Mouse (Mus musculus) liver (tissue): ENCODE results near the gene Nmral1.

Experiments
- DNase-seq: peaks from one replicate; pipeline ENCODE4 v3.0.0-alpha.2; 2020; ENCODE audit warnings: mixed read lengths

The Nmral1 gene

DNA sequence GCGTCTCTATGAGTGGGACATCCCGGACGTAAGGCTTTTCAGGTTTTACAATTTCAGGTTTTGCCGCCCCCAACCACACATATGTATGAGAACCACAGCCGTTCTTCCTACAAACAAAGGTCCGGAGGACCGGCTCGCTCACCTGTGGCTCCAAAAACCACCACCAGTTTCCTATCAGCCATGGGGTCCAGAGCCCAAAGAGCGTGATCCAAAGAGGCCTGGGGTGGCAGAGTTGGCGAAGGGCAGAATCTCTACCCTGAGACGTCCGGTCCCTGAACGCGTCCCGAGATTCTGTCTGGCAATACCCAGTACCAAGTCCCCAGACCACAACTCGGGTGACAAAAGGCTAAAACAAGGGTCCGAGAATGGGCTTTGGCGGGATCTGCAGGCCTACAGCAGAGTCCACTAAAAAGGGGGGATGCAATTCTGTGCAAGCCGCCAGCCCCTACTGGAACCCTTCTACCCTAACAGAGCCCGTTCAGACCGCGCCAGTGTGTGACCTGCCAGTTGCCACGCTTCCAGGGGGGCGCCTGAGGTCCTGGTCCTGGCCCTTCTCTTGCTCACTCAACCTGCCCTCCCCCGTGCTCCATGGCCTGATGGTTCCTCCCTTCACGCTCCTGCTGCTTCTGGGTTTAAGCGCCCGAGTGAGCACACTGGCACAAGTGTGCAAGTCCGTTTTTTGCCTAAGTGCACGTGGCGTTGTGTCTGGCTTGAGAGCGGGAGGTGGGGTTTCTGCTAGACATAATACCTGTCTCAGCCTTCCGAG is at the start of gene Nmral1:
Nmral1 (minus strand) TSS at position 604 of the 766 bp plus-strand sequence.
- peak; percentile 78 for DNase-seq

DNA sequence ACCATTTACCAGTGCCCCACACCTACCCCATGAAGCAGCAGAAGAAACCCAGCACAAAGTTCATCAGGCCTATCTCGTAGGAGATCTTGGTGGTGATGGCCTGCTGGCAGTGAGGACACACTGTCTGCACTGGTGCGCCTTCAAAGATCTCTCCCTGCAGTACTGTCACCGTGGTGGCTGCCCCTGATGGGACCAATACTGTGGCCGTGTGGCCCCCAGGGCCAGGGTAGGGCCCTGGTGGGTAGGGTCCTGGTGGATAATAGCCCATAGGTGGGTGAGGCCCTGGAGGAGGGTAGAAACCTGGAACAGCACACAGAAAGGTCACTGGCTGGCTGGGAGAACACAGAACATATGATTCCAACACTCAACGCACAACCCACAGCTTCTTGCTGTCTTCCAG is 49.6 kb upstream of the Nmral1 start:
- no peak for DNase-seq

DNA sequence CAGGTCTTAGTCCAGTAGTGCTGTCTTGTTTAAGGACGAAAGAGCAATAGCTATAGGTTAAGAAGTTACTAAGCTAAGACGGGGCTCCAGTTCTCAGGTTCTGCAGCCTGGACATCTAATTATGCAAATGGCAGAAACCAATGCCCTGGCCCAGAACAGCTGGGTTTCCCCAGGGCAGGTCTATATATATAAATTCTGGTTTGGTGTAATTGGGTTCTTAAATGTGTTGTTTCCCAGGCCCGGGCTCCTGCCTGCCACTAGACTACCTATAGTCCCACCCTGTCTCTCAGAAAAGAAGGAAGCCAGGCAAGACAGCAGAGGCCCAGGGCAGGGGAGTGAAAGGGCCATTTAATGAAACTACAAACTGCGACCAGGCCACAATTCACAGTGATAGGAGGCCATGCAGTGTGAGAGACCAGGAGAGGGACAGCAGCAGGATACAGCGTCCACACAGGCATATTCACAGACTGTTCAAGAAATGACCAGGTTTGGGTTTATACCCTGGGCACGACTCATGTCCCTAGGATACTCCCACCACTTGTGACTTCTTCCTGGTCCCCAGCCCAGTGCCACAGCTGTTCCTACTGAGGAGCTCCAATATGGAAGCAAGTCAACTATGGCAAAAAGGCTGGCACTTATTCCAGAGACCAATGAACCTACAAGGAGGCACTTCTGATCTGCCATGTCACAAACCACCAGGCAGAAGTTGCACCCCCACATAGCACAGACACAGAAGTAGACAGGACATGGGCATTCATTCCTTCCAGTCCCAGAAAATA is 48.0 kb upstream of the Nmral1 start:
- DNase-seq = no peak

DNA sequence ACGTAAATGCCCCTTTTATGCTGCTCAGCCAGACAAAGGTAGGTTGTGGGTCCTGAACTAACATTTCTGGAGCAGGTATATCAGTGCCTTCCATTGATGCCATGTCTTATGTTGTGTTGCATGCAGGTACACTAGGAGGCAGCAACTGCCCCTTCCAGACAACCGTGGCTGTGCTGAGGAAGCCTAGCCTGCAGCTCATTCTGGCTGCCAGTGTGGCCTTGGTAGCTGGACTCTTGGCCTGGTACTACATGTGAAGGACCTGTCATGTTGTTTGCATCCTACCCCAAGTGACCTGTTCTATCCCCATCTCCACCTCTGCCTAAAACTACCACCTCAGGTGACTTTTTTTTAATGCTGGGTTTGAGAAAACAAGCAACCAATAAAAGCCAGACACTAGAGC is 46.7 kb upstream of the Nmral1 start:
- DNase-seq = no peak

DNA sequence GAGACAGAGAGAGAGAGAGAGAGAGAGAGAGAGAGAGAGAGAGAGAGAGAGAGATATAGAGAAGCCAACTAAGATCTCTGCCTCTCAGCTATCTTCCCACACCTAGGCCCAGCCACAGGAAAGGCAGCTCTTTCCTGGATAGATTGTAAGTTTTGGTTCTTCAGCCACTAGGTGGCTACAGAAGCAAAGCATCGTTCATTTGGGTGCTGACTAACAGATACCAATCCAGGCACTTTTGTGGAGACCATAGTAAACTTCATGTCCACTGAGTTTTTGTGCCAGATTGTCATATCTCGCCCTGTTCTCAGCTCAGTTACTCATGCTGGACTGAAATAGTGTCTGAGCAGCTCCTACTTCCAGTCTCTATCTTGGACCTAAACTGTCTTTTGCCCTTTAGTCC is 44.1 kb upstream of the Nmral1 start:
- DNase-seq = no peak

DNA sequence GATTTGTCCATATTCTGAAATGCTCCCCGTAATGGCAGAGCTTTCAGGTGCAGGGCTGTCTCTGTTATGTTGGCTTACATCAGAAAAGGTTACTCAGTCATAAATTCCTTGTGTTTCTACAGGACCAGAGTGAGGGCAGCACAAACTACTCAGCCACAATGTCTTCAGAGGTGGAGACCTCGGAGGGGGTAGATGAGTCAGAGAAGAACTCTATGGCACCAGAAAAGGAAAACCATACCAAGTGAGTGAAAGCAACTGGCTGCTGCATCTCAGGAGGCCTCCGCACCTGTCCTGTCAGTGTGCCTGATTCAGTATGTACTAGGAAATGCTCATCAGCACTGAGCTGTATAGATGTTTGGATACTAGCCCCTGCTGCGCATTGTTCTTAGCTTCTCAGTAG is 43.3 kb upstream of the Nmral1 start:
- no peak for DNase-seq

DNA sequence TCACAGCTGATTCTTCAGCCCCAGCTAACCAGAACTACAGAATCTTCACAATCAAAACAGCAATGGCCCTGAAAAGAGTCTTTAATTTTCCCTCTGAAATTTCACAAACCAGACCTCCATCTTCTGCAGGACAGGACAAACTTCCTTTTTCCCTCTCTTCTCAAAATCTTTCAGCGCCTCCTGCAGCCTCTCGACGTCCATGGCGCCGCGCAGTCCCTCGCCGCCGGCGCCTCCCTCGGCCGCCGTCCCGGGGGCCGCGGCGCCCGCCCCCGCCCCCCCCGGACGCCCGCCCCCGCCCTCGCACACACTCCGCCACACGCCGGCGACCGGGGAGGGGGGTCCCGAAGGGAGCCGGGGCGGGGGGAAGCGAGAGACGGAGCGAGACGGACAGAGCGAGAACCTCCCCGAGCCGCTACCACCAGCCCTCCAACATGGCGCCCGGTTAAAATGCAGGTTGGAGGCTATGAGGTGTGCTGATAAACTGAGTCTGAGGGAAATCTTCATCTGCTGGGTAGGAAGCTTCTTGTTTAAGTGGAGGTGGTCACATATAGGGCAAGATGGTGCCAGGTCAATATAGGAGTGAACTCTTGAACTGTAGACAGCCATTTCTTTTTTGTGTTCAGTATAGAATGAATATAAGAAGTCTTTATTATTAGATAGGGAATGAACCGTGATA is 37.6 kb upstream of the Nmral1 start:
- DNase-seq = peak; percentile 20

DNA sequence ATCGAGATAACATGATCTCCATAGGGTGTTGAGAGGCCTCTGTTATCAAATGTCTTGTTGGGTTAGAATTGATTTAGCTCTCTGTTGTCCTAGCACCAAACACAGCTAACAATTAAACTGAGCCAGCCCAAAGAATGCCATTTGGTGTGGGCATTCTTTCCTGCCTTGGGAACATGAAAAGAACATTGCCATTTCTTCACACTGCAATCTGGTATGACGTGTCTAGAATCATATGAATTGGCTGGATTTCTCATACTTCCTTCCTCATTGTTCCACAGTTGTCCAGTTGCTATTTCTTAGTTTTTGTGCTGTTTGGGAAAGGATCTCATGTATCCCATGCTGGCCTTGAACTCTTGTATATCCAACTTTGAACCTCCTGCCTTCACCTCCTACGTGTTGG is 34.9 kb upstream of the Nmral1 start:
- no peak for DNase-seq

DNA sequence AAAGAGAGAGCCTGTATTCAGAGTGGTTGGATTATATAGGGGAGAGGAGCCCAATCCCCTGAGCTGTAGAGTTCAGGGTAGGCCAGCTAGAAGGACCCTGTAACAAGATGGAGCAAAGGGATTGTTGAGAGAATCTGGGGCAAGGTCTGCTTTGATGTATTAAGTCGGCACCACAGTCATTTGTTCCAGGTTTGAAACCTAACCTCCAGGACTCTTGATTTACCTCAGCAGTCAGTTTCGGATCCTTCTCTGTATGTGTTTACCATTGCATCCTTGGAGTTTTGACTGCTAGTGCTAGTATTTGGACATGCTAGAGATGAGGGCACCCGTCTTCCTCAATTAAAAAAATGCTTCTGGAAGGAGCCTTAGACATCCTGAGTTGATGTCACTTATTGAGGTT is 33.0 kb upstream of the Nmral1 start:
- DNase-seq = no peak

DNA sequence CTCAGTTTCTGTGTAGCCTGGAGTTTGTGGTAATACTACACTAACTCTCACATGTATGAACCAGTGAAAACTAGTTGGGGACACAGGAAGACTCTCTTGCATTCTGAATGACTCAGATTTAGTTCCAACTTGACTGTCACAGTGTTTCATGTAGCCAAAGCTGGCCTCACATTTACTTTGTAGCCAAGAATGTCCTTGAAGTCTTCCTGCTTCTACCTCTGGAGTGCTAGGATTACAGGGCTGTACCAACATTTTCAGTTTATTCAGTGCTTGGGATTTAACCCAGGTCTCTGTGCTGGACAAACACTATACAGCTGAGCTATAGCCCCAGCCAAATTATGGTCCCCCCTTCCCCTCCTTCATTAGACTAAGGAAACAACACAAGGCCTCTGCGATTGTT is 23.0 kb upstream of the Nmral1 start:
- no peak for DNase-seq

DNA sequence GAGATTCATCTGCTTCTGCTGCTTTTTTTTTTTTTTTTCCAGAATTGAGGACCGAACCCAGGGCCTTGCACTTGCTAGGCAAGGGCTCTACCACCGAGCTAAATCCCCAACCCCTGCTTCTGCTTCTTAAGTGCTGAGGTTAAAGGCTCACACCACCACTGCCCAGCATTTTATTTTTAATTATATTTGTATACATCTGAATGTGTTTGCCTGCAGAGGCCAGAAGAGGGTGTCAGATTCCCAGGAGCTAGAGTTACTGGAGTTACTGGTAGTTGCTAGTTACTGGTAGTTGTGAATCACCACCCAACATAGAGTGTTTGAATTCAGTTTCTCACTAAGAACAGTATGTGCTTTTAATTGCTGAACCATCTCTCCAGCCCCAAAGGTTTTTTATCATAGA is 20.8 kb upstream of the Nmral1 start:
- DNase-seq = no peak

DNA sequence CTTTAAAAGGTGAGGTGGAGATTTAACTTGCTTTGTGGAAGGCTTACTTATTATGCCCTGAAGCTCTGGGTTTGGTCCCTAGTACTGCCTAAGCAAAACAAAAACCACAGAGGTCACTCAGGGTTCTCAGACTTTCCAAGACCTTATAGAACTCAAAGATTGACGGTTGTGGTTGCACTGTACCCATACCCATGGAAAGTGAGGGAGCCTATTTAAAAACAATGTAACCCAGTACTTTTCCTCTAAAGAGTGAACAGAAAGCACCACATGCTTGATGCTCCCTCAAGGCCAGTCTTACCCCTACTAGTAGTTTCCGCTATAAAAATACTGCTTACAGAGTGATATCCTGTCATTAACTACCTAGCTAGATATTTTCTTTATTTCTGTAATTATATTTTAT is 17.1 kb upstream of the Nmral1 start:
- DNase-seq = no peak

DNA sequence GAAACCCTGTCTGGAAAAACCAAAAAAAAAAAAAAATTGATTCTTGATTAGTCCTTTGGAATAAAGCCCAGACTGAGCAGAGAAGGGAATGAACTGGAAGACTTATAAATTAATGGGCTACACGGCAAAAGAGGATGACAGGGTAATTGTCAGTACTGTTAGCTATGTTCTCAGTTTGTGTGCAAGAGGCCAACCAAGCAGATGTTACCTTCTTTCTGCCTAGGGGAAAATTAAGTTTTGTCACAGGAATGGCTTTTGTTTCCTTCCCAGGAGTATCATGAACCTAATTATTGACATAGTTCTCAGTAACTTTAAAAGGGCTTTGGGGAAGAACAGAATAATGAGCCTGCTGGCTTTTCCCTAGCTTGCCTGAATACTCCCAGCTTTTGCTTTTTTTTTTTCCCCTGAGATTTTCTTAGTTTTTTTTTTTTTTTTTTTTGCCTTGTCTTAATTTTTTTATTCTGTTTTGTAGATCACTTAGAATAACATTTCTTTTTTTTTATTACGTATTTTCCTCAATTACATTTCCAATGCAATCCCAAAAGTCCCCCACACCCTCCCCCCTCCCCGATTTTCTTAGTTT is 11.7 kb upstream of the Nmral1 start:
- DNase-seq = no peak

DNA sequence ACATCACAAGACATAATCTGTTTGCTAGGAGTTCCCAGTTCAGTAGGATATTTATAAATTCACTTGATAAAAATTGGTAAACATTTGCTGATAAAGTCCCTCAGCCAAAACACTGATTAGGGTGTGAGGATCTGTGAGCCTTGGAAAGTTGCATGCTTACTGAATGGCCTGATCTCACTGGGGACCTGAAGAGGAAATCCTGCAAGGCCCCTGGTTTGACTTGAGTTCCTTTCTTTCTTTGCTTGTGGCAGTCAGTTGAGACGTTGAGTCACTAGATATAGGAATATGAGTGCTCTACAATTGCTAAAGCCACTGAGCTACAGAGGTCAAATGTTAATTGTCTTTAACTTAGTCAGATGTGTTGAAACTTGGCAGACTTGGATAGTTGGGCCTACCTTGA is 8.8 kb upstream of the Nmral1 start:
- no peak for DNase-seq

DNA sequence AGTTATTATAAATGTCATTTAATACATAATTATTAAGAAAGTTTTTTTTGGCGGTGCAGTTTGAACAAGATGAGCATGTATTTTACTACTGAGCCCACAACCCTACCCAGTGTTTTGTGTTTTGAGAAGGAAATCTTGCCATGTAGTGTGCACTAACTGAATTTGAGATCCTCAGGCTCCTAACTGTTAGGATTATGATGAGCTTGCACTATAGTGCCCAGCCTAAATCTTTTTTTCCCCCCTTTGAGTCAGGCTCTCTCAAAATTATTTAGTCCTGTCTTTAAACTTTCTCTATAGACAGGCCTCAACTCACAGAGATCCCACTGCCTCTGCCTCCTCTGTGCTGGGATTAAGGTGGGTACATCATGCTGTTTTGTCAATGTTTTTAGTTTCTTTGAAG is 8.4 kb upstream of the Nmral1 start:
- no peak for DNase-seq

DNA sequence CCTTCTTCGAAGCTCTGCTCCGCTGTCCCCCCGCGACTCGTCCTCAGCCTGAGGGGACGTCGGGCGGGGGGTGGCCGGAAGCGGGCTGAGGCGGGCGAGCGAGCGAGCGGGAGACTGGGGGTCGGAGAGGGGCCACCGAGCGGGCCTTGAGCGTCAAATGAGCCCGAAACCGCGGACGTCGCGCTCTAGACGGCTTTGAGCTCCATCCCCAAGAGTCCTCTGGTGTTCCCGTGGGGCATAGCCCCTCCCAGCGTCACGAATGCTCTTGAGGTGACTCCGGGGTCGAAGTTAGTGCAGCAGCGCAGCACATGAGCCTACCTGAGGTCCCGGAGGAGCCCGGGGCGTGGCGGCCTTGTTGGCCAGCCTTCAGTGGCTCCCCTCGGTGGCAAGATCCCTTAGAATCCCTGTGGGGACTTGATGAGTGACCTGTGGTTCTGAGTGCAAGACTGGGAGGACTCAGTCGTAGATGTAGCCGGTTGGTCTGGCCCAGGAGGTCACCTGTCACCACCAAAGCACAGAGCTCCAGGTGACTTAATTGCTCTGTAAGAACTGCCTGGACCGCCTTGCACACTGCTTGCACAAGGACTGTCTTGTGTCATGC is 7.5 kb upstream of the Nmral1 start:
- peak; percentile 67 for DNase-seq

DNA sequence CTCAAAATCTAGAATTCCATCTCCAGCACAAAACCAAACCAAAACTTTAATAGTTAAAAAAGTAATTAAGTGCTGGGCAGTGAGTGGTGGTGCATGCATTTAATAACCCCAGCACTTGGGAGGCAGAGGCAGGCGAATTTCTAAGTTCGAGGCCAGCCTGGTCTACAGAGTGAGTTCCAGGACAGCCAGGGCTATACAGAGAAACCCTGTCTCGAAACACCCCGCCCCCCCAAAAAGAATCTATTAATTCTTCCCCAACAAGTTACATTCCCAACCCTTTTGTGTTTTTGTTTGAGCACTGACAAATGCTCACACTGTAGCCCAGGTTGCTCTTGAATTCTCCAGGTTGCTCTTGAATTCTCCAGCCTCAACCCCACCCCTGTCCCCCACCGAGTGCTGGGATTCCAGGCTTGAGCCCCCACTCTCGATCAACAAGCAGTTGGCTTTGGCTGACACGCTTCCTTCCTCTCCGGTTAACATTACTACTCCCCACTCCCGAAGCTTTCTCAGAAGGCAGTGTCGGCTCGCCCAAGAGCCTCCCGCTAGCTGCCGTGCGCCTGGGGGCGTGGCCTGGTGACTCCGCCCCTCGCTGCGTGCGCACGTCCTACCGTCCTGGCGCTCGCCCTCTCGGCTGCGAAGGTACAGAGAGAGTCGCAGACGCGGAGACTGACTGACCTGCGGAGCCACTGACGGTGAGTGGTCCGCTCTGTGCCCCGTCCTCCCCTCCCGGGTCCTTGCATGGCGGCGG is 6.8 kb upstream of the Nmral1 start, which contains the start of gene Hmox2:
Hmox2 (plus strand) TSS at position 582 of the 748 bp plus-strand sequence.
- DNase-seq = peak; percentile 97

DNA sequence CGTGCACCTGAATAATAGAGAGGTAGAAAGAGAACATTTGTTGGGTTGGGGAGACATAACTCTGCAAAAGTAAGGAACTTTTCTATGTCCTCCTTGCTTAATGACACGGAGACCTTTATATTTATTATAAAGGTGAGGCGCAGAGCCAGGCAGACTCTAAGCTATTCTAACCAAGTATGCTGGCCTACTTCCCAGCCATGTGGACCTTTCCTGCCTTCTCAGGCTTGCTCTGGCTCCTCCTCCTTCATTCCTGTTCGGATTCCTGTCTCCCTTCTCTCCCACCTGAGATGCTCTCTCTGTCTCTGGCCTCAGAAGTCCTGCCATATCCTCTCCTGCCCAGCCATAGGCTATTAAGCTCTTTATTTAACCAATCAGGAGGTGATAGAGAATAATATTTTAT is 6.1 kb upstream of the Nmral1 start:
- no peak for DNase-seq

DNA sequence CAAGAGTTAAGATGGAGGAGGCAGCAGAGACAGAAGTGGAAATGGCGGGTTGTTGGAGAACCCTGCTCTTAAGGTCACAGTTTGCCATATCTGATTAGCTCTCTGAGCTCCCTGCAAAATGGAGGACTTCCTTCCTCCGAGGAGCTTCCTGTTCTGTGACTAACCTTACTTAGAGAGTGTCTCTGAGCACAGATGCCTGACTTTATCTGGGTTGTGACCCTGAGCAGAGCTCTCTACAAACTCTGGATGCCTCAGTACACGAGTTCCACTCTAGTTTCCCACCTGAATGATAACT is 3.7 kb upstream of the Nmral1 start:
- DNase-seq = no peak

DNA sequence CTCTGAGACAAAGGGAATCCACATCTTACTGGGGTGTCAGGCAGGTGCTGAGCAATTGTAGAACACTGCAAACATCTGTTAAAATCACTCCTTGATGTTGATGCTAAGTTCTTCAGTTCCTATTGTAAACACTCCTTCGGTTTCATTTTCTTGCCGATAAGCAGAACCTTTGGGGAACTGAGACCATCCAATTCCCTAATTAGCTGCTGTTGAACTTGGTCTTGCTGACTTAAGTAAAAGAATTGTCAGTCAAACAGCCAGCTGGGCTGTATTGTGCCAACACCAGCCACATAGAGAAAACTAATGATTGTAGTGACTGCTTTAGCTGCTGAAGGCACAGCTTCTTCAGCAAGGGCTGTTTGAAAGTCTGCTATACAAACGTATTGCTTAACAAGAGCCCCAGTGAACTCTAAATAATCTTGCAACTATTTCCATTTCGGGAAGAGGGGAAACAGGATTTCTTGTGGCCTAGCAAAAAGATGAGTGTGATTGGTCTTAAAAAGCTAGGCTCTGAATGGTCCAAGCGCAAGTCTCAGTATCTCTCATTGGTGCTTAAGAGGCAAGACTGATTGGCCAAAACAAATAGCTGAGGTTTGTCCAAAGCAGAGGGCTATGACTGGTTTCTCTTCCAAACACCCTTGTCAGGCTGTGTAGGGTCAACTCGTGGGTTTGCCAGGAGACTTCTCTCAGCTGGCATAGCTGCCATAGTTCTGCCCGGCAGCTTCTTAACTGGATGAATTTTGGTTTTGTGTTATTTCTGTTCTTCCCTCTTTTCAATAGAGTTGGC is 3.2 kb upstream of the Nmral1 start:
- DNase-seq = no peak

DNA sequence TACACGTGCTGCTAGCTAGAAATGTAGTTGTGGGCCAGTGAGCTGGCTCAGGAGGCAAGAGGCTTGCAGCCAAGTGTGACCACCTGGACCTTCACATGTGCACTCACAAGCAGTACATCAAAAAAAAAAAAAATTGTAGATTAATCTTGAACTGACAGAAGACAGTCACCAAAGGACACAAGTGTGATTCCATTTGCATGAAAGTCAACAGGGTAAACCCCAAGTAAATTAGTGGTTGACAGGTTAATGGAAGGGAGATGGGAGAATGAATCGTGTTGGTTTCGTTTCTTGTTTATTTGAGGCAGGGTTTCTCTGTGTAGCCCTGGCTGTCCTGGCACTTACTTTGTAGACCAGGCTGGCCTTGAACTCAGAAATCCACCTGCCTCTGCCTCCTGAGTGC is 1.3 kb downstream of the Nmral1 start:
- DNase-seq = no peak
